Mouse (Mus musculus): Measurements from ENCODE around the gene Nmral1. TPM values are rescaled to one million over a fixed set of nuclear protein-coding genes. Genes with fewer than 3 reads are reported as not detected.

Gene Nmral1
- total RNA-seq, 1 experiment from 2014 or later = 90.3 TPM

DNA sequence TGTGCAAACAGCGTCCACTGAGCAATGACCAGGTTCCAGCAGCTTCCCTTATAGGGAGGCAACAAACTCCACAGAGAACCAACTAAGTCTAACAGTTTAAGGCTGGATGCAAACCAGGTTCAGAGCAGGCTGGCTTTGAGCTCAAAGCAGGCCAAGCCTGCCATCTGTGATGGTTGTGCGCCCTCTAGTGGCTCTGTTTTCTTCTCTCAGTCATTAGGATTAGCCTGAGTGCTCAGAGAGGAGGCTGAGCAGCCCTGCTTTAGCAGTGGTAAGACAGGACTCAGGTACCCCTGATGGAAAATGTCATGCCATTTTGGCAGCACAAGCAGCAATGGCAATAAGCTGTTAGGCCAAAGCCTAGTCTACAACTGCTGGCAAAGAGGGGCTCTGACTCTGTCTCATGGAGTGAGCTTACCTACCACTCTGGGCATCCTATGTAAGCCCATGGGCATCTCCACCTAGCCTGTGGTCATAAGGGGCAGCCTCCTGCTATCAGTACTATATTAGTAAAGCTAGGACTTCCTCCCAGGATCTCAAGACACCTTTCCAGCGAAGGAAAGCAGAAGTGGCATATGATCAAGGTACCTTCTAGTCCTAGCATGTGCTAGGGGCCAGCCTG is 51.9 kb downstream of the Nmral1 start:
- peak; percentile 95 for ATAC-seq (replicated peaks; ENCODE audit: low read depth, poor library complexity, severe bottlenecking)

DNA sequence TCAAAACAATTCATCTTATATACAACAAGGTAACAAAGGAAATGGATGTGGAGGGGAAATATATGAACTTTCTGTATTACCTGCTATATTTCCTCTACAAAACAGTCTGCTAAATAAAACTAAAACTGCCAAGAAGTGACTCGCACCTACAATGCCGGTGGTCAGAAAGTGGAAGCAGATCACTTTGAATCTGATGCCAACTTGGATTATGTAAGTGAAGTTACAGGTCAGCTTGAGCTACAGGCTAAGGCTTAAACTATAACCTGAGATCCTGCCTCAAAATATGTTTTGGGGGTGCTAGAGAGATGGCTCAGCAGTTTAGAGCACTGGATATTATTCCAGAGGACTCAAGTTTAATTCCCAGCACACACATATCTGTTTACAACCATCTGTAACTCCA is 53.4 kb downstream of the Nmral1 start:
- no peak for ATAC-seq (replicated peaks; ENCODE audit: low read depth, poor library complexity, severe bottlenecking)

DNA sequence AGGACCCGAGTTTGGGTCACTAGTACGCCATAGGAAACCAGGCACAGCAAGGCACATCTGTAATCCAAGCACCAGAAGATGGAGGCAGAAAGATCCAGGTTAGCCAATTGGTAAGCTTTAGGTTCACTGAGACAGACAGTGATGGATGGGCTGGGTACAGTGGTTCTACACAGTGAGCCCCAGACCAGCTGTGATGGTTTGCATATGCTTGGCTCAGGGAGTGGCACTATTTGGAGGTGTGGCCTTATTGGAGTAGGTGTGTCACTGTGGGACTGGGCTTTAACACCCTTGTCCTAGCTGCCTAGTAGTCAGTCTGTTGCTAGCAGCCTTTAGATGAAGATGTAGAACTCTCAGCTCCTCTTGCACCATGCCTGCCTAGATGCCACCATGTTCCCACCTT is 55.4 kb downstream of the Nmral1 start:
- ATAC-seq (replicated peaks; ENCODE audit: low read depth, poor library complexity, severe bottlenecking) = no peak

DNA sequence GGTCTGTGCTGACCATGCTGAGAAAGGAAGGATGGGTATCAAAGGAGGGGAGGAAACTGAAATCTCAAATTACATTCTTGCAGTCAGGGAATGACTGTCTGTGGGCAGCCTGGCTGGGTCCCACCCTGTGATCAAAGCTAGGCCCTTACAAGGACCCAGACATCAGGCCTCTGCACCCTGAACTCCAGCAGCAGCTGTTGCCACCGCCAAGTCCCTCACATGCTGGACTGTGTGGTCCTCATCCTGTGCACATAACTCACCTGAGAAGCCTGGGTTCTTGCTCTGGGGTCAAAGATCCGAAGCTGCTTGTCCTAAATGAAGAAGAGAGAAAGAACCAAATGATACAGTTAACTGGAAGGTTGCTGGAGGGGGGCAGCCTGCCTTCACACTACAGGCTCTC is 57.6 kb downstream of the Nmral1 start:
- ATAC-seq (replicated peaks; ENCODE audit: low read depth, poor library complexity, severe bottlenecking) = no peak

Other genes with a start within 250 kb of the Nmral1 start
- gene Srl, start 177.5 kb downstream of the Nmral1 start, total RNA-seq (2017) = 14.1 and 23.1 TPM in 2 replicates
- 53.1 and 60.7 TPM in 2 replicates for gene Tfap4, start 159.5 kb downstream of the Nmral1 start, total RNA-seq (2017)
- gene Glis2, start 124.6 kb downstream of the Nmral1 start, total RNA-seq (2017) = 2.9 and 5.8 TPM in 2 replicates
- 8.3 and 11.1 TPM in 2 replicates for gene Pam16, start 94.4 kb downstream of the Nmral1 start, total RNA-seq (2017)
- gene Vasn, start 79.4 kb downstream of the Nmral1 start, total RNA-seq (2017) = 0.10 and 0.46 TPM in 2 replicates
- gene Dnaja3, start 79.4 kb downstream of the Nmral1 start, total RNA-seq (2017) = 55.8 and 68.1 TPM in 2 replicates
- 22.7 and 35.4 TPM in 2 replicates for gene Coro7, start 39.6 kb downstream of the Nmral1 start, total RNA-seq (2017)
- 68.8 and 74.6 TPM in 2 replicates for gene Hmox2, start 7.0 kb upstream of the Nmral1 start, total RNA-seq (2017)
- 16.2 and 17.2 TPM in 2 replicates for gene Cdip1, start 70.9 kb upstream of the Nmral1 start, total RNA-seq (2017)
- not detected in 2 replicates for gene 4930562C15Rik, start 116.1 kb upstream of the Nmral1 start, total RNA-seq (2017)
- 19.6 and 25.8 TPM in 2 replicates for gene Ubald1, start 161.0 kb upstream of the Nmral1 start, total RNA-seq (2017)
- gene Mgrn1, start 166.9 kb upstream of the Nmral1 start, total RNA-seq (2017) = 11.2 and 13.5 TPM in 2 replicates
- 11.5 and 17.5 TPM in 2 replicates for gene Nudt16l1, start 219.4 kb upstream of the Nmral1 start, total RNA-seq (2017)
- gene Anks3, start 244.8 kb upstream of the Nmral1 start, total RNA-seq (2017) = 16.4 and 25.4 TPM in 2 replicates

Measured in common myeloid progenitor, adult 5-6 weeks (primary cell).